Mouse (Mus musculus) kidney, postnatal 4 days (tissue): ENCODE results near the gene Maml1.
A peak's percentile ranks its signal among the peaks of the same experiment; 100 is the strongest.

Source experiments
- DNase-seq, 2 experiments: peaks; one replicate each; pipeline ENCODE4 v3.0.0; 2021; ENCODE audit warnings: mixed read lengths in 2 of 2

Gene Maml1

GRCm38 (mm10) chr11:50279005-50279404 is 13.1 kb downstream of the Maml1 start:
- DNase-seq, result no peak

GRCm38 (mm10) chr11:50277706-50278105 is 14.4 kb downstream of the Maml1 start:
- DNase-seq, result peak in 1 of 2 experiments; percentile 0

GRCm38 (mm10) chr11:50277025-50277424 is 15.1 kb downstream of the Maml1 start:
- peak in 1 of 2 experiments; percentile 1 for DNase-seq

GRCm38 (mm10) chr11:50275568-50276151 is 16.5 kb downstream of the Maml1 start:
- DNase-seq, result peak in 1 of 2 experiments; percentile 30

GRCm38 (mm10) chr11:50275077-50275476 is 17.0 kb downstream of the Maml1 start:
- no peak for DNase-seq

GRCm38 (mm10) chr11:50272819-50273218 is 19.3 kb downstream of the Maml1 start:
- DNase-seq, result no peak

GRCm38 (mm10) chr11:50269885-50270284 is 22.2 kb downstream of the Maml1 start:
- DNase-seq, result no peak

- peak; percentile 66 to 68 for DNase-seq
Observed at GRCm38 (mm10) chr11:50269163-50269562, 22.9 kb downstream of the Maml1 start.

GRCm38 (mm10) chr11:50266997-50267396 is 25.1 kb downstream of the Maml1 start:
- DNase-seq, result no peak

GRCm38 (mm10) chr11:50265931-50266330 is 26.2 kb downstream of the Maml1 start:
- peak; percentile 46 to 69 for DNase-seq

- DNase-seq, result no peak
Observed at GRCm38 (mm10) chr11:50263198-50263597, 28.9 kb downstream of the Maml1 start.

GRCm38 (mm10) chr11:50262020-50262419 is 30.1 kb downstream of the Maml1 start:
- peak; percentile 43 to 62 for DNase-seq

GRCm38 (mm10) chr11:50258310-50258709 is 33.8 kb downstream of the Maml1 start:
- no peak for DNase-seq

- DNase-seq, result no peak
Observed at GRCm38 (mm10) chr11:50256615-50257014, 35.5 kb downstream of the Maml1 start.

- peak in 1 of 2 experiments; percentile 54 for DNase-seq
Observed at GRCm38 (mm10) chr11:50254010-50254580, 38.0 kb downstream of the Maml1 start.

- no peak for DNase-seq
Observed at GRCm38 (mm10) chr11:50253393-50253792, 38.7 kb downstream of the Maml1 start.

GRCm38 (mm10) chr11:50252684-50253265 is 39.3 kb downstream of the Maml1 start:
- no peak for DNase-seq

GRCm38 (mm10) chr11:50252166-50252565 is 39.9 kb downstream of the Maml1 start:
- peak; percentile 60 to 76 for DNase-seq

- no peak for DNase-seq
Observed at GRCm38 (mm10) chr11:50248473-50249171, 43.5 kb downstream of the Maml1 start.

- no peak for DNase-seq
Observed at GRCm38 (mm10) chr11:50245269-50245668, 46.8 kb downstream of the Maml1 start.

- DNase-seq, result no peak
Observed at GRCm38 (mm10) chr11:50243926-50244325, 48.2 kb downstream of the Maml1 start.

- DNase-seq, result no peak
Observed at GRCm38 (mm10) chr11:50240235-50240911, 51.7 kb downstream of the Maml1 start.
